Mouse (Mus musculus) CD4-positive, CD25-positive, alpha-beta regulatory T cell, adult 4 months (primary cell): ENCODE measurements around the gene Gpr182. TPM values are rescaled to one million over a fixed set of nuclear protein-coding genes. Genes with fewer than 3 reads are reported as not detected.

Experiments
- ATAC-seq: one replicate; pipeline ENCODE4 v1.8.0; 2017
- polyA plus RNA-seq, 2 experiments: library from polyadenylated mRNA; unstranded; fragments of 100-300 nt; shearing (Covaris generic); gene quantifications; one replicate each; pipeline ENCODE4 v1.2.1; 2017

Gpr182 gene
- polyA plus RNA-seq, 2 experiments from 2014 or later: 0.29 TPM; not detected in 1

DNA sequence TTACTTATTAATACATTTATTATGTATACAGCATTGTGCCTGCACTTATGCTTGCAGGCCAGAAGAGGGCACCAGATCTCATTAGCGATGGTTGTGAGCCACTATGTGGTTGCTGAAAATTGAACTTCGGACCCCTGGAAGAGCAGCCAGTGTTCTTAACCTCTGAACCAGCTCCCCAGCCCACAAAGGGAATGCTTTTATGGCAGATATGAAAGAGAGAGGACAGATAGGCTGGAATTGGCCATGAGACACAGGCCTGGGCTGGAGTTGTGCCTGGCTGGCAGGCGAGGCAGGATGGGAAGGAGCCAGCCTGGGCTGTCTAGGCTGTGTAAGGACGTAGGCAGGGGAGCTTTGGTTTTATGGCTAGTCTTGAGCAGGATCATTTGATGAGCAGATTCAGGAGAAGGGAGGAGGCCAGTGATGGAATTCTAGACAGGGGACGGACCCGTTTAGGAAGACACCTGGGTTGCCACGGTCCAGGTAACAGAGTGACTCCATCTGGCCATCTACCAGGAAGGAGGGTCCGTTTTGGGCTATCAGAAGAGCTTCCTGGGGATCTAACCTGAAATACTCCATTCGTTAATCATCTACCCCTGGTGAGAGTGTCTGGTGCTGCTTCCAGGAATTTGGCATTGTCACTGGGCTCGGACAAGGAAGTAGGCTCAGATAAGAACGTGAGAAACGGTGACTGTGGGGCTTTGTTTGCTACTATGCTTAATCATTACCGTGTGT, 13.2 kb downstream of the Gpr182 start:
- no peak for ATAC-seq

DNA sequence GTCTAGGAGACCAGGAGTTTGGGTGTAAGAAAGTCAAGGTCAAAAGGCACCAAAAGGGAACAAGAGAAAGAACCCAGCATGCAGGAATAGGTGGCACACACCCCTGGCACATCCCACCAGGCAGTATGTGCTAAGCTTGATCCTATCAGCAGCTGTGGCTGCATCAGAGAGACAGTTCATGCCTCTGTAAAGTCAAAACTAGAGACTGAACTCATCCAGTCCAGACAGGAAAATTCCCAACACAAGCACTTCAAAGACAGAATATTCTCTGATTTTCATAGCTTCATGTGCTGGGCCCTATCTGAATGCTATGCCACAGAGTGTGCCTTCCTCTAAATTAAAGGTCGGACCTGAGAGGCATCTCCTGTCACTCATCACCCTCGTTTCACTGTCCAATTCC, 14.0 kb downstream of the Gpr182 start:
- no peak for ATAC-seq

DNA sequence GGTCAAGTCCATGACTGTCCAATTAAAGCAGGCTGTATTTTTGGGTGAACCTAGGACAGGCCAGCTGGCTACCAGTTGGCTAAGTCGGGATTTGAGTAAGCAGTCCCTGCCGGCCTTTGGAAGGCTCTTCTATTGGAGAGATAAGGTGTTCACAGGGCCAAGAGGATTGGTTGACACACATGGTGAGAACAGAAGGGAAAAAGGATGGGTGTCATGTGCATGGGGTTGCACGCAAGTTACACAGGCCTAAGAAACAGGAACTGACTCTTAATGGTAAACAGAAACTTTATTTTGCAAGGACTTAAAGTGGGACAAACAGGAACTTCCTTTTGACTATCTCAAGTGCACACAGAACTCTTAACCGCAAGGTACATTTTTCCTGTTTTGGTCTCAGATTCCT, 14.6 kb downstream of the Gpr182 start:
- ATAC-seq: no peak

DNA sequence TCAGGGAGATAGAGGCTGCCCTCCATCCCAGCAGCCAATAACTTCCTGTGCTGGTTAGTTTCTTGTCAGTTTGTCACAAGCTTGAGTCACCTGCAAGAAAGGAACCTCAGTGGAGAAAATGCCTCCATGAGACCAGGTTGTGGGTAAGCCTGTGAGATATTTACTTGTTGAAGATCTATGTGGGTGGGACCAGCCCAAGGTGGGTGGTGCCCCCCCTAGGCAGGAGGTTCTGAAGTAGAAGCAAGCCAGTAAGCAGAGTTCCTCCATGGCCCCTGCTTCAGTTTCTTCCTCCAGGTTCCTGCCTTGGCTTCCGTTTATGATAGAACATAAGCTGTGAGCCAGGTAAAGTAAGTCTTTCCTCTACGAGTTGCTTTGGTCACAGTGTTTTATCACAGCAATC, 15.3 kb downstream of the Gpr182 start:
- no peak for ATAC-seq

DNA sequence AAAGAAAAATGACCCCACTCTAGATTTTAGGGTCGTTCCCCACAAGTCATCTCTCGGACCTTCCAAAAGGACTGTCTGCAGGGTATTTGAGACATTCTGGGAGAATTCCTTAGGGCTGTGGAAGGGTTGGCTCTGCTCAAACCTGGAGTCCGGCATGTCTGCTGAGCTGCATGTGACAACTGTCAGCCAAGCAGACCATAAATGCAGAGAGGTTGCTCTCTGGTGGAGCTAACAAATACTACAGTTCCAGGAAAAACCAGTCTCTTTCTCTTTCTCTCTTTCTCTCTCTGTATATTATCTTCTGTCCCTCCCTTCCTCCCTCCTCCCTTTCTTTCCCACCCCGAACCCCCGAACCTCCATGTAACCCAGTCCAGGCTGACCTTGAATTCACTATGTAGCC, 17.1 kb downstream of the Gpr182 start:
- ATAC-seq: no peak

DNA sequence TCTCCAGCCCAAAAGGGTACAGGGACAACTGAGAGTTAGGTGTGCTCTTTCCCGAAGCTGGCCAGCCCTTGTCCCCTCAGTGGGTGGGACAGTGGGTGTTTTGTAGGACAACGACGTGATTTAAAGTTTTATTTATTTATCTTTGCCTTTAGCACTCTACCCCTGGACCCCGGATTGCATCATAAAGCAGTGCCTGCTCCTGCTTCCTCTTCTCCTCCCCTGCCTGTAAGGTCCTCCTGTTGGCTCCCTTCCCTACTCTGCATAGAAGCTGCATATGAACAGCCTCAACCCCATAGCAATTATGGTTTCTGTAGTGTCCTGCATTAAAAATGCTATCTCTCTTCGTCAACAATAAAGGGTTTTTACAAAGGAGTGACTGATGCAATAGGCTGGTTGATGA, 20.1 kb downstream of the Gpr182 start:
- ATAC-seq: no peak

DNA sequence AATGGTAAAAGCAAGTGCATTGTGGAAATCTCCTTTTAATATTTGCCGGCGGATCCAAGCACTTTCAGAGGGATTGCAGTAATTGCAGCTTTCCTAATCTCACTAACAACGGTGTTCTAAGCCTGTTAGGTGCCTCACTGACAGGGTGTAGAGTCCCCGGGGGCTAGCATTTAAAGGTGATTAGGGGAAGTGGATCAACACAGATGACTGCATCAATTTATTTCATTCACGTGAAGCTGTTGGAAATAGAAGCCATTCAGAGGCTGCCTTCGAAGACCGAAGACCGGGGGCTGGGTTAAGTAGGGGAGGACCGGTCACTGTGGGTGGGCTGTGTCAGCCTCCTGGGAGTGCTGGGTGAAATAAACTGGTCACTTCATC, 20.6 kb downstream of the Gpr182 start:
- no peak for ATAC-seq

DNA sequence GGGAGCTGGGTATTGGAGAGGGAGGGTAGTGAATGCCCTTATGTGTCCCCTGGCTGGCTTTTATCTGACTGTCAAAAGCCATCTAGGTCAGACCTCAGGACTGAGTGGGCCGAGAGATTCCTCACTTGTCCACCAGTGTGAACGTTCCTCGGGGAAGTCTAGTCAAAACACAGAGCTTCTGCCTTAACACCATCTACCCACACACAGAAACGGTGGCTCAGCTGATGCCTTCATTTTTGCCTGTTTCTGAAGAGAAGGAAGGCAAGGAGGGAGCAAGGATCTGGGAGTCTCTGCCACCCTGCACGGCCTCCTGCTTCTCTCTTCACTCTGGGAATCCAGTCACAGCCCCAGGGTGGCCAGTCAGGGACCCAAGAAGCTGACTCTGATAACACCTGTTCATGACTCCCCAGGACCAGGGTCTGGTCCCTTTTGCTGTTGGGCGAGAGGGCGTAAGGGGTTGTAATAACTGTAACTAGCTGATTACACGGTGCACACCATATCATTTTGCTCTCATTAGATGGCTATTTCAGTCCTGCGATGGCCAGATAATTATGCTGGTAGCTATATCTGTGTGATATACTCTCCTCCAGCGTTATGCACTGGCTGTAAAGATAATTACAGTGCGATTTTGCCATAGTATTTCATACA, 21.1 kb downstream of the Gpr182 start:
- no peak for ATAC-seq

DNA sequence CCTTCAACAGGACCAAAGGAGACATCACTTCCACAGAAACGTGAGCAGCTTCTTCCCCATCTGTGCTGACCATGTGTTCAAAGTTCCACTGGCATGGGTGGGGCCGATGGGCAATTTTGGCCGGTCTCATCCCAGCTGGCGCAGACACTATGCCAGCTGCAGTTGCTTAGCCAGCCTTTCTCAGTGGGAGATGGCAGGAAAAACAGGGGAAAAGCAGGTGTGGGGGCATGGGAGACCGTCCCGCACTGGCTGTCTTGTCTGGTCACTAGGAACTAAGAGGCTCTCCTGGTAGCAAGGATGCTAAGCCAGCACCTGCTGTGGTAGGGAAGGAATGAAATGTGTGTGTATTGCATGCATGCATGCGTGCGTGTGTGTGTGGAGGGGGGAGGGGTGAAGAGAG, 23.1 kb downstream of the Gpr182 start:
- no peak for ATAC-seq

DNA sequence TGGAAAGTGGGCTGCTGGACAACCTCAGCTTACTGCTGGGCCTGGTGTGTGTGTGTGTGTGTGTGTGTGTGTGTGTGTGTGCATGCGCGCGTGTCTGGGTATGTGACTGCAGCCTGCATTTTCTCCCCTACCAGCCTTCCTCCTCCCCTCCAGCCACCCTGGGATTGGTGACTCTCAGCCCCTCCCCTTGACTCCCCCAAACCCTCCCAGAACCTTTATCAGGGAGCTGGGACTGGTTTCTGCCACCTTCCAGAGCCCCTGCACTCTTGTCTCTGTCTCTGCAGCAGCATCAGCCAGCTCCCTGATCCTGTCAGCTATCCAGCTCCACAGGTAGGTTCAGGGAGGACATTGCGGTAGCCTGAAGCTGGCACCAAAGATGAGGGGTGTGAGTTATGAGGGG, 26.4 kb downstream of the Gpr182 start:
- ATAC-seq: no peak

DNA sequence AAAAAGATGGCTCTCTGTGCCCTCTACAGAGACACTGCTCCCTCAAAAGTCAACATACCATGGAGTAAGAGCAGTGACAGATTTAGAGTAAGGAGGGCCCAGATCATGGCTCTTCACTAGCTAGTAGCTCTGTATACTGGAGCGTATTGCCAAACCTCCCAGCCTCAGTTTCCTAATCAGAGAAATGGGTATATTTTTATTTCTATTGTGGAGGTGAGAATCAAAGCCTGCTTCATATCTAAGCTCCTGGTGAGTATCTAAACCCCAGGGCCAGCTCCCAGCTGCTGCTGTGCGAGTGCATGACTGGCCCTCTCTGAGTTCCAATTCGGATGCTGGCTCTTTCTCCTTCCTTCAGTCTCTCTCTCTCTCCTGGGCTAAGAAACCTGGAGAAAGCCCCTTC, 27.4 kb downstream of the Gpr182 start, which contains the start of gene Tac2:
Gene Tac2 (plus strand): TSS at position 301 of the 400 bp plus-strand sequence.
- no peak for ATAC-seq

DNA sequence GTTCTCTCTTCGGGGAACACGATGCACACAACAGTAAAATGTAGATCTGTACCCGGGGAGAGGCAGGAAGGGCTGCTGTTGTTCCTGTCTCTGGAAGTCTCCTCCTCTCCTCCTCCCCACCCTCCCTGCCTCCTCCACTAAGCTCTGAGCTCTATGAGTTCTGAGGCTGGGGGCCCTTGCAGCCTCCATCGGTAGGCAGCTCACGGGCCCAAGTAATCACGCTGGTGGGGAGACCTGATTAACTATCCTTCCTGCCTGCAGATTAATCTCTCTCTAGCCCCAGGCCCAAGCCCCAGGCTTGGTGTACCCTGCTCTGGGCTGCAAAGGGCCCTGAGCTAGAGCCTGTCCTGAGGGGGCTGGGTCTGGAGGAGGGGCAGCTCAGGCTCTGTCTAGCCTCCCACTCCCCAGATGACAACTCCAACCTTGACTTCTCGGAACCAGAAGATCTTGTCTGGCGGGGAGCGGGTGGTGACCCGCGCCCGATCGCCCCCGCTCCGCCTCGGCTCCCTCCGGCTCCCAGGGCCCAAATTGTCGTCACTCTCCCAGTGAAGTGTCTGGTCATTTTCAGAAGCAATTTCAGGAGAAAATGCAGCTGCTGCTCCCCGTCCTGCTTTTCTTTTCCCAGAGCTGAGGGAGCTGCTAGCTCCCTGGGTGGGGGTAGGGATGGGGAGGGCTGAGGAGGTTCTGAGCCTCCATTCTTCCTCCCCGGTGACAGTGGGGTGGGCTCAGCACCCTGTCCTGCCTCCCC, 29.7 kb downstream of the Gpr182 start:
- no peak for ATAC-seq

DNA sequence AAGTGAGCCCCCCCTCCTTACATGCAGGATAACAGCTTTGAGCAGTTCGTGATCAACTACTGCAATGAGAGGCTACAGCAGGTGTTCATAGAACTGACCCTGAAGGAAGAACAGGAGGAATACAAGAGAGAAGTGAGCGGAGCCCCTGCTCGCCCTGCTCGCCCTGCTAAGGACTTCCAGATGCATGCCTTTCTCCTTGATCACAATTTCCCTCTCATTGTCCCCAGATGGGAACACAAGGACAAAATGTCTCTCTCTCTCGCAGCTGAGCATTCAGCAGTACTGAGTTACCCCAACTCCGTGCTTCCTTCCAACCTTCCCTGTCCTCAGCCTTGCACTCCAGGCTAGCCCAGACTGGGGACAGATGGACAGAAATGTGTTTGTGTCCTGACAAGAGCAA, 38.8 kb downstream of the Gpr182 start:
- no peak for ATAC-seq

DNA sequence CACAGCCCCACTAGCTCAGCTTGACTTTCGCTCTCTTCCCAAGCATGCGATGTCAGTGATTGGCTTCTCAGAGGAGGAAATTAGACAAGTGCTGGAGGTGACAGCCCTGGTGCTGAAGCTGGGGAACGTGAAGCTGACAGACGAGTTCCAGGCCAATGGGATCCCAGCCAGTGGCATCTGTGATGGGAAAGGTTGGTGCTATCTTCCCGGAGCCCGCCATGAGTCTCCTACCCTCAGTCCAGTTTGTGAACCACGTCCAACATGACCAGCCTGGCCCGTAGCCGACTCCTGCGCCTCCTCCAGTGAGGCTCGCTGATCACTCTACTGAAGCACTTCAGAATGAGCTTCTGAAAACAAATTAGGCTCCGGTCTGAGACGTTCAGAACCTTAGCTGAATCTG, 41.2 kb downstream of the Gpr182 start:
- no peak for ATAC-seq

DNA sequence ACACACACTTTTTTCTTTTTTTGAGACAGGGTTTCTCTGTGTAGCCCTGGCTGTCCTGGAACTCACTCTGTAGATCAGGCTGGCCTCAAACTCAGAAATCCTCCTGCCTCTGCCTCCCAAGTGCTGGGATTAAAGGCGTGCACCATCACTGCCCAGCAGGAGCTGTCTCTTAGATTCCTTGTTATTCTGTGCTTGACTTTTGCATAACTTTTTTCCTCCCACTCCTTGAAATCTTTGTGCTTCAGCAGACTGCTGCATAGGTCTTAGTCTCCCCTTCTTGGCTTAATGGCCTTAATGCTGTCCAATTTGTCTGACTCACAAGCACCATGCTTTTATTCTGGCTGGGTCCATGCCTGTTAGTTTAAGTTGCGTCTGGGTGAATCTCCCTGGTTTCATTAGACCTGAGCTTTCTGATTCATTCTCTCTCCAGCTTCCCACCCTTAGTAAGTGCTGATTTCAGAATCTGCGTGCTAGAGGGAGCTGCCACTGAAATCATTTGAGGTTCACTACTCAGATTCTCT, 42.6 kb downstream of the Gpr182 start:
- ATAC-seq: no peak

DNA sequence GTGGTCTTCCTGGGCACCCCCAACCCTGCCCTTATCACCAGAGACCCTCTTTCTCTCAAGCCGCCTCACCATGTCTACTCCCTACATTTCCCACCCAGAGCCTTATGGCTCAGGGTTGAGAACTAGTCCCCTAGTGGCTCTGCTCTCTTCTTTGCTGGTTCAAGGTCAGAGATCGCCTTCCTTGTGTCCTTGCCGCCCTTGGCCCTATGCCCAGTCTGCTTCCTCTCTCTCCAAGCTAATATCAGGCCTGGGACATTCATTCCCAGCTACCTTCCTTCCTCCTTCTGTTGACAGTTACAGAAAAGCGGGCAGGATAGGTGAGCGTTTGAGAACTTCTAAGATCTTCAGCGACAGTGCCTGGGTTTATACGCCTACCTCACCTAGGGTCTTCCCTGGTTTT, 43.8 kb downstream of the Gpr182 start:
- ATAC-seq: no peak

DNA sequence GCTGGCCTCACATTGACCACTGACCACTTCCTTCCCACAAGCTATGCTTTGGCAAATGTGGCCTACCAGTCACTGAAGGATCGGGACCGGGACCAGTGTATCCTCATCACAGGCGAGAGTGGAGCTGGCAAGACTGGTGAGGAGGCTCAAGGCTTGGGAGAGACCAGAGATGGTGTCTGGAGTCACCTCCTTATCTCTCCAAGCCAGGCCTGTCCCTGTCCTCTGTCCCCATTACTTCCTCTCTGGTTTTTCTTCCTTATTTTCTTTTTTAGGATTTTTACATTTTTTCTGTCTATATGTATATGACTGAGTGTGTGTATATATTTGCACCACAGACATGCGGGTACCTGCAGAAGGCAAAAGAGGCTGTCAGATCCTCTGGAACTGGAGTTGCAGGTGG, 45.7 kb downstream of the Gpr182 start:
- no peak for ATAC-seq

DNA sequence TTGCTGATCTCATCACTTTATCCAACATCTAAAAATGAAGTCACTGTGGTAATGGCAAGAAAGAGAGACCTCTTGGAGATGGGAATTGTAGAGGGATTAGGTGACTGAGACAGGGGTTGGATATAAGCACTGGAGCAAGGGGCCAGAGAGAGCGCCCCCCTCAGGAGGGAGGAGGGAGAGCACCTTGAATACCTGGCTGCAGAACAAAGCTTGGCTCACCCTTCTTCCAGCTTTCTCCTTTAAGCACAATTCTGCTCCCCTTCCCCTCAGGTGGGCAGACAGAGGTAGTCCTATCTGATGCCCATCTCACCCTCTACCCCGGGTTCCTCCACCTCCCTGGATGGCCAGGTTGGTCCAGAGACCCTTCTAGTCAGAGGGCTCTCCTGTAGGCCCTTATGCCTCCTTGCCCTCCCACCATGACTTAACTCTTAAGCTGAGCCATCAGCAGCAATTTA, 46.7 kb downstream of the Gpr182 start, which contains the start of gene Myo1a:
Gene Myo1a (plus strand): TSS at position 405 of the 455 bp plus-strand sequence.
- ATAC-seq: no peak

DNA sequence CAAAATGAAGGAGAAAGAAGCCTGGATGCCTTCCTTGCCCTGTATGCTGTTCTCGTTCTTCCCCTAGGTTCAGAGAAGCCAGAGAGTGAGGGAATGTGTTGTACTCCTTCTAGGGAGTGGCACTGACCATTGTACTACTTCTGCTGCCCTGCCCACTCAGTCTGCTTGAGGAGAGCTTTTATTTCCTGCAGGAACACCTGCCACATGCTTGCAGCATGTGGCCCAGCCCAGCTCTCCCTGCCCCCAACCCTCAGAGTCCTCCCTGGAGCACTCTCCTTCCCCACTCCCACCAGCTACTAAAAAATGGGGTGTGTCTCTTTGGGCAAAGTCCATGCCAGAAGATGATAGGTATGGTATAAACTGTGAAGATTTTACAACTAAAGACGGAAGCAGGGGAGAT, 47.2 kb downstream of the Gpr182 start:
- no peak for ATAC-seq

DNA sequence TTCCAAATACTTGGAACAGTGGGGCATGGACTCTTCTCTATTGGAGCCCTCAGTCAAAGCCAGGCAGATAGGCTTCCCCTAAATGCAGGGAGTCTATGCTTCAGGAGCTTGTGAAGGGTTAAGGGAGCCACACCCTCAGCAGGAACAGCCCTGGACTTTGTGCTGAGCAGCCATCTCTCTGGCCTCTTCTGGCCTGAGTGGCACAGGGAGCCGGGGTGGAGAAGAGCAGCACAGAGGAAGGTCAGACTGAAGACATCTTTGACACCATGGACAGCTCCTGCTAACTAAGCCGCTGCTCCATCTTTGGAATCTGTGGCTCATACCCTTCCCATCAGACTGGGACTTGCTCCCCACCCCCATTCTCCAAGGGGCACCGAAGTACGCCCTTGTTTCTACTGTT, 48.2 kb downstream of the Gpr182 start:
- no peak for ATAC-seq

DNA sequence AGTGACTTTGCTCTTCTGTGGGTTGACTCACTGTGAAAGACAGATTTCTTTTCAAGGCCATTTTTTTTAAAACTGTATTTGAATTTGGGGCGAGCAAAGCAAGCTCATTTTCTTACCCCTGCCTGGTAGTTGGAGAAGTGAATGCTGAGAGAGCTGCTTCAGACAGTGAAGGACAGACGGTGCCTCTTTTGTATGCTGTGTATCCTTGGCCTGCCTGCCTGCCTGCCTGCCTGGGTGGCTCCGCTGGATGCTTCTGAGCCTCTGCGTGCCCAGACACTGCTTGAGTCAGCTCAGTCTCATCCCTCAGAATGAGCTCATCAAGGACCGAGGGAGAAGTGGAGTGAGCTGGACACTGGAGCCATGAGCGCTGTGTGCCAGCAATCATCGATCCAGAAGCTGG, 52.6 kb downstream of the Gpr182 start:
- no peak for ATAC-seq
